In the genomic region with DNA sequence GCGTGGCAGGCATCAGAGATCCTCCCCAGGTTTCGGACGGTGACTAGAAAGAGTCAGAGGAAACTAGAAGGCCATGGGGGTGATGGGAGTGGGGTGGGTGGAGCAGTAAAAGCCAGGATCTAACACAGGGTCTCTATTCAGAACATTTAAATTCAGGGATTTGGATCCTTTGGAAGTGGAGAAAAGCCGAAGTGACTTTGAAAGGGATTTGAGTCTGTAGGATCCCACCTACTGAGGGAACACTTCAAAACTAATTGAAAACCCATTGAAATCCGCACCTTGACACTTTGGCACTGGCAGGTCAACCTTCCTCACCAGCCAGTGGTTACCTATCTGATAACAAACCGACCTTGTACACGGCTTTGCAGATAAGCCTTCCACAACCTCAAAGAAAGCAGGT, we compare ENCODE assay signal across 28 mouse cellular contexts. TPM values are rescaled to one million over a fixed set of nuclear protein-coding genes. Genes with fewer than 3 reads are reported as not detected.
A peak's percentile ranks its signal among the peaks of the same experiment; 100 is the strongest.
DNase-seq lines count a peak whose midpoint lies in the region; ATAC-seq and TF ChIP-seq lines count a peak whose summit lies in the region.
"Had no signal": no experiment of that assay in that cellular context is flagged by ENCODE, and none has a peak within 500 bp of the region (broad histone marks: within the 10 kb centered on the region; RNA-seq: fewer than 3 reads in every experiment).

No protein-coding gene starts in this region.

- no peak for ATAC-seq in hindbrain, embryonic 13.5 days (ENCODE audit: low FRiP score)
- ATAC-seq: forebrain, embryonic 13.5 days; forebrain, embryonic 16.5 days had no signal

- H3K4me3 ChIP-seq in E14TG2a.4 (replicated peaks; ENCODE audit: low read length): 0 out of 2 replicates have a peak overlapping the region, but pooled peaks have one; percentile 4
- H3K4me3 ChIP-seq in hindbrain, embryonic 13.5 days: no peak overlapping the region
- H3K4me3 ChIP-seq: embryonic facial prominence, embryonic 13.5 days; embryonic facial prominence, embryonic 15.5 days; erythroblast, embryonic 14.5 days; forebrain, embryonic 10.5 days; forebrain, embryonic 13.5 days had no signal

- peaks cover 3% of the 10 kb centered on the region for H3K9me3 ChIP-seq in E14TG2a.4 (ENCODE audit: low read length)
- no peaks in the 10 kb centered on the region for H3K9me3 ChIP-seq in hindbrain, embryonic 13.5 days
- H3K9me3 ChIP-seq: embryonic facial prominence, embryonic 13.5 days; embryonic facial prominence, embryonic 15.5 days; forebrain, embryonic 10.5 days; forebrain, embryonic 13.5 days had no signal

- H3K36me3 ChIP-seq in E14TG2a.4 (ENCODE audit: insufficient read depth, low read length): no peaks in the 10 kb centered on the region
- H3K36me3 ChIP-seq in hindbrain, embryonic 13.5 days: no peaks in the 10 kb centered on the region
- H3K36me3 ChIP-seq: embryonic facial prominence, embryonic 13.5 days; embryonic facial prominence, embryonic 15.5 days; forebrain, embryonic 10.5 days had no signal

- DNase-seq in heart, adult 11 months: peak; percentile 30
- no peak for DNase-seq in heart, adult 8-10 months (ENCODE audit: low spot score)
- DNase-seq in ES-CJ7 (ENCODE audit: low read depth, low spot score) (peak; percentile 93), ZHBTc4 (ENCODE audit: low read depth, low spot score) (peak; percentile 79)
- DNase-seq in kidney, adult 11 months: no peak
- DNase-seq: adrenal gland, adult 2 months; adrenal gland, postnatal 10 days; adrenal gland, postnatal 25 days; cerebellum, adult 11 months; cerebellum, adult 18-20 months; cerebellum, adult 8-10 months; cerebellum, adult 9-11 months; cerebellum, postnatal 14 days; cerebellum, postnatal 36 days; embryo, embryonic 11 days had no signal

- no peak overlapping the region for H3K27ac ChIP-seq in hindbrain, embryonic 13.5 days
- H3K27ac ChIP-seq: embryonic facial prominence, embryonic 13.5 days; embryonic facial prominence, embryonic 15.5 days; forebrain, embryonic 10.5 days; forebrain, embryonic 13.5 days had no signal

- 20% methylated on average over 7 of the region's 7 CpGs for whole genome bisulfite sequencing in hindbrain, embryonic 13.5 days

- H3K4me1 ChIP-seq in E14TG2a.4 (replicated peaks; ENCODE audit: low read depth, low read length): peaks cover 25% of the 10 kb centered on the region
- peaks cover 4% of the 10 kb centered on the region; the same call in 1 of the 2 replicates for H3K4me1 ChIP-seq in hindbrain, embryonic 13.5 days (replicated peaks)
- H3K4me1 ChIP-seq: embryonic facial prominence, embryonic 13.5 days; embryonic facial prominence, embryonic 15.5 days; forebrain, embryonic 13.5 days had no signal

- no peak overlapping the region for H3K4me2 ChIP-seq in hindbrain, embryonic 13.5 days
- H3K4me2 ChIP-seq: embryonic facial prominence, embryonic 13.5 days; embryonic facial prominence, embryonic 15.5 days; forebrain, embryonic 13.5 days had no signal

- peaks cover 90% of the 10 kb centered on the region for H3K27me3 ChIP-seq in E14TG2a.4 (ENCODE audit: insufficient read depth, low read length)
- H3K27me3 ChIP-seq in hindbrain, embryonic 13.5 days: peaks cover 81% of the 10 kb centered on the region

- no peak overlapping the region for H3K9ac ChIP-seq in hindbrain, embryonic 13.5 days
- H3K9ac ChIP-seq: embryonic facial prominence, embryonic 13.5 days; embryonic facial prominence, embryonic 15.5 days; forebrain, embryonic 13.5 days had no signal

- no peak for TF ChIP-seq CTCF in E14TG2a.4 (conservative IDR thresholded peaks at IDR 0.05; ENCODE audit: low read length)

RNA-seq across cellular contexts. Expression of gene Hoxb1, which starts 9.3 kb away (rescaled TPM):
- total RNA-seq in heart, adult 8-10 months (2022): not detected
- 0.30 and 0.74 TPM in 2 replicates for polyA plus RNA-seq in hindbrain, embryonic 13.5 days (2015; fragmentation: Nextera tagmentation; extraction: Ambion mirVana)
- total RNA-seq: adrenal gland, adult 2 months; adrenal gland, postnatal 10 days; adrenal gland, postnatal 25 days; adrenal gland, postnatal 4 days; common myeloid progenitor, adult 5-6 weeks; MEL had no signal
- polyA plus RNA-seq: adrenal gland, adult 2 months; C2C12; embryonic facial prominence, embryonic 13.5 days; embryonic facial prominence, embryonic 15.5 days; erythroblast, embryonic 14.5 days; forebrain, embryonic 10.5 days; forebrain, embryonic 13.5 days; forebrain, embryonic 16.5 days; frontal cortex, adult 2 months had no signal

RNA-seq across cellular contexts. Expression of gene Hoxb2, which starts 24.5 kb away (rescaled TPM):
- total RNA-seq in heart, adult 8-10 months (2022): under 1 TPM; 0.38 to 0.80 (median 0.64) TPM
- polyA plus RNA-seq in hindbrain, embryonic 13.5 days (2015; fragmentation: Nextera tagmentation; extraction: Ambion mirVana): 38.6 and 47.2 TPM in 2 replicates
- total RNA-seq: common myeloid progenitor, adult 5-6 weeks; MEL had no signal
- polyA plus RNA-seq: C2C12; erythroblast, embryonic 14.5 days; forebrain, embryonic 10.5 days; forebrain, embryonic 13.5 days; forebrain, embryonic 16.5 days; frontal cortex, adult 2 months had no signal

RNA-seq across cellular contexts. Expression of gene Hoxb3, which starts 51.7 kb away (rescaled TPM):
- total RNA-seq in heart, adult 8-10 months (2022): under 1 TPM; 0.25 to 0.37 (median 0.30) TPM
- polyA plus RNA-seq in hindbrain, embryonic 13.5 days (2015; fragmentation: Nextera tagmentation; extraction: Ambion mirVana): 11.9 and 14.5 TPM in 2 replicates
- total RNA-seq: MEL had no signal
- polyA plus RNA-seq: C2C12; embryonic facial prominence, embryonic 13.5 days; erythroblast, embryonic 14.5 days; forebrain, embryonic 10.5 days; forebrain, embryonic 13.5 days; forebrain, embryonic 16.5 days; frontal cortex, adult 2 months had no signal

RNA-seq across cellular contexts. Expression of gene Hoxb4, which starts 56.7 kb away (rescaled TPM):
- total RNA-seq in heart, adult 8-10 months (2022): under 1 TPM; 0.35 to 0.63 (median 0.53) TPM
- polyA plus RNA-seq in hindbrain, embryonic 13.5 days (2015; fragmentation: Nextera tagmentation; extraction: Ambion mirVana): 9.5 and 11.3 TPM in 2 replicates
- total RNA-seq: MEL had no signal
- polyA plus RNA-seq: erythroblast, embryonic 14.5 days; forebrain, embryonic 10.5 days; forebrain, embryonic 13.5 days; forebrain, embryonic 16.5 days; frontal cortex, adult 2 months had no signal

Comparison
In these comparisons a context has a peak if more than half of its experiments do, and no peak if none do; other contexts are left out.
1. DNase-seq: peak in heart, adult 11 months (single experiment), ES-CJ7 (single experiment) and ZHBTc4 (single experiment); none in heart, adult 8-10 months (single experiment) and kidney, adult 11 months (single experiment).